Mouse (Mus musculus) kidney, embryonic 16.5 days (tissue): Measurements from ENCODE around the gene Fcgbp. TPM values are rescaled to one million over a fixed set of nuclear protein-coding genes. Genes with fewer than 3 reads are reported as not detected.
A peak's percentile ranks its signal among the peaks of the same experiment; 100 is the strongest.
"Not testable (repeated sequence)": the region's sequence is repeated elsewhere in the genome, so short reads cannot be mapped to it uniquely, and the experiment has no call there.

Source experiments
- ATAC-seq: fragments of 200-750 bp; cut with Nextera tagmentation; 2 replicates; pipeline ENCODE4 v1.8.0; 2017; ENCODE audit warnings: moderate TSS enrichment; ENCODE audit not compliant: low FRiP score, low TSS enrichment
- H3K27ac ChIP-seq: fragments of 300-500 bp; sonication (generic); 2 replicates; pipeline ENCODE4 v1.5.1; 2014; ENCODE audit warnings: low read length
- H3K27me3 ChIP-seq: fragments of 300-500 bp; sonication (generic); 2 replicates; pipeline ENCODE4 v1.6.1; 2014; ENCODE audit warnings: low read length, control low read depth, mixed read lengths; ENCODE audit not compliant: insufficient read depth
- H3K36me3 ChIP-seq: fragments of 300-500 bp; sonication (generic); 2 replicates; pipeline ENCODE4 v1.6.1; 2014; ENCODE audit warnings: low read length, control low read depth, mixed read lengths; ENCODE audit not compliant: insufficient read depth
- H3K4me1 ChIP-seq: fragments of 300-500 bp; sonication (generic); 2 replicates; pipeline ENCODE4 v1.6.1; 2014; ENCODE audit warnings: low read length, control low read depth, mixed read lengths; ENCODE audit not compliant: insufficient read depth
- H3K4me2 ChIP-seq: fragments of 300-500 bp; sonication (generic); replicated peaks from 2 replicates; pipeline ENCODE4 v1.6.1; 2014; ENCODE audit warnings: low read depth, low read length
- H3K4me3 ChIP-seq: fragments of 300-500 bp; sonication (generic); 2 replicates; pipeline ENCODE4 v1.5.1; 2014; ENCODE audit warnings: mild to moderate bottlenecking, low read length
- H3K9ac ChIP-seq: fragments of 300-500 bp; sonication (generic); replicated peaks from 2 replicates; pipeline ENCODE4 v1.6.1; 2014; ENCODE audit warnings: low read length
- H3K9me3 ChIP-seq: fragments of 300-500 bp; sonication (generic); 2 replicates; pipeline ENCODE4 v1.6.1; 2016; ENCODE audit warnings: low read length, control low read depth
- WGBS: fragments of 180-500 bp; shearing (Covaris S2); extraction: QIAGEN DNeasy Blood & Tissue Kit; methylation state at CpG from one replicate; pipeline ENCODE4 v1.1.7; 2014; 5-methylcytosine and 5-hydroxymethylcytosine counted together
- polyA plus RNA-seq: library from polyadenylated mRNA; unstranded; fragments of >200 nt; fragmentation: Nextera tagmentation; extraction: Ambion mirVana; gene quantifications from 2 replicates; pipeline ENCODE4 v1.2.1, GENCODE M21; 2015

Fcgbp gene
- polyA plus RNA-seq, 1 experiment from 2014 or later: 0.69 TPM

- Histone ChIP-seq H3K9ac (no peak overlapping the region), H3K9me3 (no peaks in the 10 kb centered on the region), H3K4me1 (no peaks in the 10 kb centered on the region), H3K4me3 (no peak overlapping the region), H3K4me2 (no peak overlapping the region), H3K36me3 (no peaks in the 10 kb centered on the region), H3K27ac (no peak overlapping the region), H3K27me3 (no peaks in the 10 kb centered on the region)
- 0 out of 2 replicates have a peak, but pooled peaks have one; percentile 57 for ATAC-seq
- WGBS: 16% methylated on average over 3 of the region's 3 CpGs
Measured at GRCm38 (mm10) chr7:28148263-28148662, 77.2 kb downstream of the Fcgbp start.

- Histone ChIP-seq H3K4me1 (no peaks in the 10 kb centered on the region), H3K27me3 (no peaks in the 10 kb centered on the region), H3K4me2 (no peak overlapping the region), H3K36me3 (no peaks in the 10 kb centered on the region), H3K9me3 (no peaks in the 10 kb centered on the region), H3K4me3 (no peak overlapping the region), H3K27ac (no peak overlapping the region), H3K9ac (no peak overlapping the region)
- ATAC-seq: no peak
- WGBS: 87% methylated on average over 1 of the region's 1 CpGs
Measured at GRCm38 (mm10) chr7:28149841-28150240, 78.8 kb downstream of the Fcgbp start.

GRCm38 (mm10) chr7:28151584-28152221, 80.7 kb downstream of the Fcgbp start:
- H3K27me3 ChIP-seq: no peaks in the 10 kb centered on the region
- H3K9me3 ChIP-seq: no peaks in the 10 kb centered on the region
- H3K4me2 ChIP-seq: no peak overlapping the region
- no peaks in the 10 kb centered on the region for H3K4me1 ChIP-seq
- no peak overlapping the region for H3K27ac ChIP-seq
- H3K9ac ChIP-seq: 0 out of 2 replicates have a peak overlapping the region, but pooled peaks have one; percentile 16
- 22% methylated on average over 13 of the region's 13 CpGs for WGBS
- no peak for ATAC-seq
- no peaks in the 10 kb centered on the region for H3K36me3 ChIP-seq
- no peak overlapping the region for H3K4me3 ChIP-seq

- not testable (repeated sequence) for H3K4me1 ChIP-seq, H3K4me2 ChIP-seq, H3K4me3 ChIP-seq, H3K27me3 ChIP-seq, H3K27ac ChIP-seq, H3K36me3 ChIP-seq, H3K9me3 ChIP-seq, H3K9ac ChIP-seq, ATAC-seq
- WGBS: 49% methylated on average over 5 of the region's 5 CpGs
Measured at GRCm38 (mm10) chr7:28153595-28153994, 82.6 kb downstream of the Fcgbp start.

GRCm38 (mm10) chr7:28159292-28159691, 88.3 kb downstream of the Fcgbp start:
- no peaks in the 10 kb centered on the region for H3K4me1 ChIP-seq
- H3K27ac ChIP-seq: no peak overlapping the region
- no peak overlapping the region for H3K9ac ChIP-seq
- no peaks in the 10 kb centered on the region for H3K36me3 ChIP-seq
- 48% methylated on average over 6 of the region's 6 CpGs for whole genome bisulfite sequencing
- H3K9me3 ChIP-seq: no peaks in the 10 kb centered on the region
- no peak overlapping the region for H3K4me2 ChIP-seq
- H3K27me3 ChIP-seq: no peaks in the 10 kb centered on the region
- H3K4me3 ChIP-seq: no peak overlapping the region
- ATAC-seq: no peak

GRCm38 (mm10) chr7:28159893-28160292, 88.9 kb downstream of the Fcgbp start:
- no peak overlapping the region for H3K4me2 ChIP-seq
- no peak for ATAC-seq
- 87% methylated on average over 3 of the region's 3 CpGs for WGBS

GRCm38 (mm10) chr7:28161163-28161749, 90.2 kb downstream of the Fcgbp start:
- 41% methylated on average over 9 of the region's 9 CpGs for WGBS
- ATAC-seq: no peak

More at GRCm38 (mm10) chr7:28159893-28160292, 88.9 kb downstream of the Fcgbp start:
- H3K9me3 ChIP-seq: no peaks in the 10 kb centered on the region
- H3K27ac ChIP-seq: no peak overlapping the region
- H3K36me3 ChIP-seq: no peaks in the 10 kb centered on the region
- H3K4me1 ChIP-seq: no peaks in the 10 kb centered on the region
- no peak overlapping the region for H3K4me3 ChIP-seq
- no peak overlapping the region for H3K9ac ChIP-seq
- no peaks in the 10 kb centered on the region for H3K27me3 ChIP-seq

GRCm38 (mm10) chr7:28165406-28165805, 94.4 kb downstream of the Fcgbp start:
- H3K4me3 ChIP-seq: no peak overlapping the region
- no peak for ATAC-seq
- no peak overlapping the region for H3K27ac ChIP-seq
- no peak overlapping the region for H3K4me2 ChIP-seq
- 84% methylated on average over 6 of the region's 6 CpGs for WGBS
- H3K4me1 ChIP-seq: peaks cover 13% of the 10 kb centered on the region
- H3K9ac ChIP-seq: no peak overlapping the region
- H3K9me3 ChIP-seq: peaks cover 3% of the 10 kb centered on the region; the same call in 1 of the 2 replicates
- no peaks in the 10 kb centered on the region for H3K27me3 ChIP-seq
- no peaks in the 10 kb centered on the region for H3K36me3 ChIP-seq

More at GRCm38 (mm10) chr7:28161163-28161749, 90.2 kb downstream of the Fcgbp start:
- H3K27ac ChIP-seq: no peak overlapping the region
- H3K4me2 ChIP-seq: no peak overlapping the region
- no peaks in the 10 kb centered on the region for H3K36me3 ChIP-seq
- no peaks in the 10 kb centered on the region for H3K4me1 ChIP-seq
- no peak overlapping the region for H3K9ac ChIP-seq
- no peak overlapping the region for H3K4me3 ChIP-seq
- peaks cover 3% of the 10 kb centered on the region; the same call in 1 of the 2 replicates for H3K9me3 ChIP-seq
- no peaks in the 10 kb centered on the region for H3K27me3 ChIP-seq

GRCm38 (mm10) chr7:28168320-28169115, 97.5 kb downstream of the Fcgbp start:
- peak overlapping the region; percentile 94 for H3K4me2 ChIP-seq
- H3K4me3 ChIP-seq: peak overlapping the region; percentile 86
- WGBS: 7% methylated on average over 9 of the region's 9 CpGs
- H3K27me3 ChIP-seq: no peaks in the 10 kb centered on the region
- peak overlapping the region; percentile 85 for H3K9ac ChIP-seq
- H3K36me3 ChIP-seq: no peaks in the 10 kb centered on the region
- H3K4me1 ChIP-seq: peaks cover 28% of the 10 kb centered on the region
- H3K9me3 ChIP-seq: peaks cover 3% of the 10 kb centered on the region; the same call in 1 of the 2 replicates
- H3K27ac ChIP-seq: peak overlapping the region; percentile 89
- peak; percentile 1; the same call in 1 of the 2 replicates for ATAC-seq
